Mouse (Mus musculus) megakaryocyte-erythroid progenitor cell, adult 5-6 weeks (primary cell): Measurements from ENCODE around the gene Slc25a25. TPM values are rescaled to one million over a fixed set of nuclear protein-coding genes. Genes with fewer than 3 reads are reported as not detected.

Source experiments
- ATAC-seq: replicated peaks from 2 replicates; pipeline ENCODE4 v1.8.0; 2016; ENCODE audit warnings: mild to moderate bottlenecking, inconsistent platforms; ENCODE audit not compliant: severe bottlenecking, poor library complexity, low FRiP score, low TSS enrichment
- total RNA-seq, 2 experiments: library from RNA; stranded (forward) in 1 of 2; stranded (reverse) in 1 of 2; fragments of 200-1000, 215-1000 nt in 1 of 2; fragments of >200 nt in 1 of 2; fragmentation: Nextera tagmentation in 1 of 2; gene quantifications; 2 replicates each; pipeline ENCODE4 v1.2.3; 2014 to 2017

The Slc25a25 gene
- total RNA-seq, 2 experiments from 2014 or later, result 12.2 to 34.6 TPM

- ATAC-seq, result no peak
Measured at GRCm38 (mm10) chr2:32436686-32437372, 14.4 kb downstream of the Slc25a25 start.

- no peak for ATAC-seq
Measured at GRCm38 (mm10) chr2:32430701-32431676, 20.3 kb downstream of the Slc25a25 start.

DNA sequence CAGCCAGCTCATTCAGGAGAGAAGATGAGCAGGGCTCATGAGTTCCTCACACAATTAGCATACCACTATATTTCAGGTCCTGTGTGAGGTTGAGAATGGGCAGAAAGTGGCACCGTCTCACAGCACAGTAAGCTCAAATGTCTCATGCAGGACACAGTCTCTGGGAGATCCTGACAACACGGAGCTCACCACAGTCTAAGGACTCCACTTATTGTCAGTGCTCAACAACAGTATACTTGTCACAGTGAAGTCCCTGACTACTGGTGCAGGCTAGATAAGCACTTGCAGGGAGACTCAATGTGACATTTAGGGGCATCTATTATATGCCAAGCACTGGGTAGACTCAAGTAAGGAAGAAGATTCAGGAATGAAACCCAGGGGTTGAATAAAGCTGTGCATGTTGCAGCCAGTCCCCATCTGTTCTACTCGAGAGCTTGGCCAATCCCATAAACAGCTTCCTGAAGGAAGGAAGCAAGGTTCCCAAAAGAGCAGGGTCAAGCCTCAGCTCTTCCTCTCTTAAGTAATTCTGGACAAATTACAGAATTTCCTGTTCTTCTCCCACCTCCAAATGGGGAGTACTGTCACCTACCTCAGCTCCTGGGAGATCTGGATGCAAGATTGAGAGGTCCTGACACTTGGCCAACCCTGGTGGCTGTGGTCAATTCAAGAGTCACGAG lies 21.9 kb downstream of the Slc25a25 start:
- peak; percentile 73 for ATAC-seq

DNA sequence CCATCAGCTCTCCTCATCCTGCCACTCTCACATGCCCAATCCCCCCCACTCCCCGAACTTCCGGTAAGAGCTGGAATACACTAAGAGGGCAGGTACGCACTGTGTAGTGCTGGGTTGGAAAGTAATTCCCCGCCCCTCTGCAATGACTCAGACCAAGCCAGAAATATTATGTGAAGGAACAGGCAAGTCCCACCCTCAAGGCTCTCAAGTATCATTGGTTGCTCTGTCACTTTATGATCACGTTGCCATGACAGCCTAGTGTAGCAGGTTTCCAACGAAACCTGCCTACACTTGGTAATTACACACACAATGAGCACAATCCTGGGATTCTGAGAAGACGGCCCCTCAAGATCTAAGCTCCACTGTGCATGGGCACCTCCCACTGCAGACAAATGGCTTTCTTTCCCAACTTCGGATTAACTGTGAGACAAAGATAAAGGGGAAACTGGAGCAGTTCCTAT lies 23.0 kb downstream of the Slc25a25 start:
- ATAC-seq, result peak; percentile 58

GRCm38 (mm10) chr2:32427720-32428119 lies 23.5 kb downstream of the Slc25a25 start:
- no peak for ATAC-seq

- no peak for ATAC-seq
Measured at GRCm38 (mm10) chr2:32426141-32426540, 25.1 kb downstream of the Slc25a25 start.

GRCm38 (mm10) chr2:32425568-32425967 lies 25.7 kb downstream of the Slc25a25 start:
- ATAC-seq, result no peak

DNA sequence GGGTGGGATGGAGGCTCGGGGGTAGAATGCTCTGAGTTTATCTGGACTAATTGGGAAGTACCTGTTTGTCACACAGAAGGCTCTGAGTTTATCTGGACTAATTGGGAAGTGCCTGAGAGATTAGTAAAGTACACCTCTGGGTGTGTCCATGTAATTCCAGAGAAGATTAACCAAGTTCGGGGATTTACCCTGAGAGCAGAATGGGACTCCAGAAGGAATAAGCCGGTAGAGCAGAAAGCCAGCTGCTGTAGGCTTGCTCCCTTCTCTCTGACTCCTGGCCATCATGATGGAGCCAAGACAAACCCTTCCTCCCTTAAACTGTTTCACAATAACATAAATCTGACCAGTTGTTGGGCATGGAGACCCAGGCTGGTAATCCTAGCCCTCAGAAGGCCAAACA lies 26.4 kb downstream of the Slc25a25 start:
- no peak for ATAC-seq

- peak; percentile 88 for ATAC-seq
Measured at GRCm38 (mm10) chr2:32423481-32424331, 27.5 kb downstream of the Slc25a25 start.

GRCm38 (mm10) chr2:32421851-32422251 lies 29.4 kb downstream of the Slc25a25 start:
- ATAC-seq, result no peak

- ATAC-seq, result no peak
Measured at GRCm38 (mm10) chr2:32420647-32421046, 30.6 kb downstream of the Slc25a25 start.

- ATAC-seq, result no peak
Measured at GRCm38 (mm10) chr2:32420066-32420608, 31.1 kb downstream of the Slc25a25 start.

- no peak for ATAC-seq
Measured at GRCm38 (mm10) chr2:32419359-32419758, 31.9 kb downstream of the Slc25a25 start.

GRCm38 (mm10) chr2:32418430-32419151 lies 32.7 kb downstream of the Slc25a25 start:
- no peak for ATAC-seq

GRCm38 (mm10) chr2:32417486-32417885 lies 33.8 kb downstream of the Slc25a25 start:
- ATAC-seq, result no peak

GRCm38 (mm10) chr2:32416556-32416955 lies 34.7 kb downstream of the Slc25a25 start:
- no peak for ATAC-seq

GRCm38 (mm10) chr2:32415801-32416200 lies 35.4 kb downstream of the Slc25a25 start:
- no peak for ATAC-seq

DNA sequence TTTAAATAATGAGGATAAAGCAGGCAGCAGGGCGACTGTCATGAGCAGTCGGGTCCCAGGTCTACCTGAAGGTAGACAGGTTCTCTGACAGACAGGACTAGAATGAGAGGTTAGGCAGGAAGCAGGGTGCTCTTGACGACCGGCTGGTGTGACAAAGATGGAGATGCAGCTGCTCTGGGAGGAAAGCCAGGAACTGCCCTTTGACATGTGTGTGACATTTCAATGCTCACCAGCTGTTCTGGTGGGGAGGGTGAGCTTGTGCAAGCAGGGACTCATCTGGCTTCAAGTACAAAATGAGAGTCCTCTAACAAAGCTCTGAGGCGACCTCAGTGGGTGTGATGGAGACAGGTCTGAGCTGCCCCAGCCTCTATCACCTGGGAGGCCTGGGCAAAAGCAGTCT lies 37.3 kb downstream of the Slc25a25 start:
- no peak for ATAC-seq
